Mouse (Mus musculus) granulocyte monocyte progenitor cell, adult 5-6 weeks (primary cell): ENCODE measurements around the gene Il2rb. TPM values are rescaled to one million over a fixed set of nuclear protein-coding genes. Genes with fewer than 3 reads are reported as not detected.

Source experiments
- total RNA-seq, 2 experiments: library from RNA; stranded (forward) in 1 of 2; stranded (reverse) in 1 of 2; fragments of 200-712, 200-1000 nt in 1 of 2; fragments of >200 nt in 1 of 2; fragmentation: Nextera tagmentation in 1 of 2; gene quantifications; 2 replicates each; pipeline ENCODE4 v1.2.3; 2014 to 2017

The Il2rb gene
- total RNA-seq, 2 experiments from 2014 or later: not detected

Other genes starting within 250 kb of the Il2rb start
- 7.8 and 10.7 TPM in 2 replicates for gene Csf2rb2, start 189.6 kb downstream of the Il2rb start, total RNA-seq (2014; fragmentation: Nextera tagmentation)
- gene Csf2rb2, start 189.6 kb downstream of the Il2rb start, total RNA-seq (2017): 1.6 and 4.1 TPM in 2 replicates
- 90.5 and 114 TPM in 2 replicates for gene Csf2rb, start 169.5 kb downstream of the Il2rb start, total RNA-seq (2014; fragmentation: Nextera tagmentation)
- gene Csf2rb, start 169.5 kb downstream of the Il2rb start, total RNA-seq (2017): 57.3 and 137 TPM in 2 replicates
- not detected in 2 replicates for gene Tex33, start 99.4 kb downstream of the Il2rb start, total RNA-seq (2014; fragmentation: Nextera tagmentation)
- gene Tex33, start 99.4 kb downstream of the Il2rb start, total RNA-seq (2017): not detected in 2 replicates
- gene Tst, start 89.4 kb downstream of the Il2rb start, total RNA-seq (2014; fragmentation: Nextera tagmentation): 18.7 and 29.9 TPM in 2 replicates
- gene Tst, start 89.4 kb downstream of the Il2rb start, total RNA-seq (2017): 12.6 and 16.5 TPM in 2 replicates
- 8.4 and 9.1 TPM in 2 replicates for gene Mpst, start 88.9 kb downstream of the Il2rb start, total RNA-seq (2014; fragmentation: Nextera tagmentation)
- 26.2 and 30.2 TPM in 2 replicates for gene Mpst, start 88.9 kb downstream of the Il2rb start, total RNA-seq (2017)
- 13.0 and 27.4 TPM in 2 replicates for gene Kctd17, start 66.7 kb downstream of the Il2rb start, total RNA-seq (2014; fragmentation: Nextera tagmentation)
- 8.3 and 15.4 TPM in 2 replicates for gene Kctd17, start 66.7 kb downstream of the Il2rb start, total RNA-seq (2017)
- not detected in 2 replicates for gene Tmprss6, start 26.6 kb downstream of the Il2rb start, total RNA-seq (2014; fragmentation: Nextera tagmentation)
- not detected in 2 replicates for gene Tmprss6, start 26.6 kb downstream of the Il2rb start, total RNA-seq (2017)
- 8.1 and 9.1 TPM in 2 replicates for gene C1qtnf6, start 36.1 kb upstream of the Il2rb start, total RNA-seq (2014; fragmentation: Nextera tagmentation)
- gene C1qtnf6, start 36.1 kb upstream of the Il2rb start, total RNA-seq (2017): 1.0 and 1.5 TPM in 2 replicates
- not detected in 2 replicates for gene Sstr3, start 49.4 kb upstream of the Il2rb start, total RNA-seq (2014; fragmentation: Nextera tagmentation)
- gene Sstr3, start 49.4 kb upstream of the Il2rb start, total RNA-seq (2017): not detected in 2 replicates
- 325 and 431 TPM in 2 replicates for gene Rac2, start 77.5 kb upstream of the Il2rb start, total RNA-seq (2014; fragmentation: Nextera tagmentation)
- 94.7 and 105 TPM in 2 replicates for gene Rac2, start 77.5 kb upstream of the Il2rb start, total RNA-seq (2017)
- 62.3 and 66.3 TPM in 2 replicates for gene Cyth4, start 101.8 kb upstream of the Il2rb start, total RNA-seq (2014; fragmentation: Nextera tagmentation)
- 46.0 and 60.5 TPM in 2 replicates for gene Cyth4, start 101.8 kb upstream of the Il2rb start, total RNA-seq (2017)
- gene Elfn2, start 223.5 kb upstream of the Il2rb start, total RNA-seq (2014; fragmentation: Nextera tagmentation): not detected in 2 replicates
- gene Elfn2, start 223.5 kb upstream of the Il2rb start, total RNA-seq (2017): not detected in 2 replicates